Mouse (Mus musculus) liver, embryonic 14.5 days (tissue): ENCODE measurements around the gene Bend4. TPM values are rescaled to one million over a fixed set of nuclear protein-coding genes. Genes with fewer than 3 reads are reported as not detected.

ENCODE experiments used
- ATAC-seq: fragments of 200-750 bp; cut with Nextera tagmentation; 2 replicates; pipeline ENCODE4 v1.8.0; 2017; ENCODE audit warnings: moderate number of reproducible peaks, mild to moderate bottlenecking, moderate library complexity; ENCODE audit not compliant: insufficient read depth
- DNase-seq, 3 experiments: peaks; one replicate each; pipeline ENCODE4 v3.0.0-alpha.2; 2012 to 2013; ENCODE audit warnings: low read depth in 3 of 3, low spot score in 3 of 3
- H3K27ac ChIP-seq: fragments of 300-500 bp; sonication (generic); 2 replicates; pipeline ENCODE4 v1.5.1; 2014; ENCODE audit warnings: moderate library complexity, mild to moderate bottlenecking, control low read depth, inconsistent platforms
- H3K27me3 ChIP-seq: fragments of 300-500 bp; sonication (generic); 2 replicates; pipeline ENCODE4 v1.6.1; 2014; ENCODE audit warnings: mild to moderate bottlenecking, low read length, moderate library complexity; ENCODE audit not compliant: control insufficient read depth, insufficient read depth
- H3K36me3 ChIP-seq: fragments of 300-500 bp; sonication (generic); replicated peaks from 2 replicates; pipeline ENCODE4 v1.6.1; 2014; ENCODE audit warnings: low read depth; ENCODE audit not compliant: control insufficient read depth, insufficient read depth
- H3K4me1 ChIP-seq, 2 experiments: fragments of 200-500 bp in 1 of 2; fragments of 300-500 bp in 1 of 2; sonication (generic) in 1 of 2; replicated peaks; 2 replicates each; pipeline ENCODE4 v1.6.1; 2012 to 2014; ENCODE audit warnings: antibody characterized with exemption in 1 of 2, inconsistent platforms in 1 of 2, low read length in 1 of 2; ENCODE audit not compliant: control insufficient read depth in 2 of 2, insufficient read depth in 2 of 2
- H3K4me2 ChIP-seq: fragments of 300-500 bp; sonication (generic); 2 replicates; pipeline ENCODE4 v1.6.1; 2014; ENCODE audit warnings: low read depth, mild to moderate bottlenecking, control low read depth, moderate library complexity
- H3K4me3 ChIP-seq, 2 experiments: fragments of 200-500 bp in 1 of 2; fragments of 300-500 bp in 1 of 2; sonication (generic) in 1 of 2; 2 replicates each; pipeline ENCODE4 v1.5.1; 2012 to 2014; ENCODE audit warnings: low read depth in 2 of 2, low read length in 2 of 2, mild to moderate bottlenecking in 2 of 2, control low read depth in 1 of 2, inconsistent platforms in 1 of 2, moderate library complexity in 1 of 2; ENCODE audit not compliant: insufficient read depth in 1 of 2
- H3K9ac ChIP-seq: fragments of 300-500 bp; sonication (generic); replicated peaks from 2 replicates; pipeline ENCODE4 v1.6.1; 2014; ENCODE audit warnings: mild to moderate bottlenecking, control low read depth, moderate library complexity
- H3K9me3 ChIP-seq: fragments of 300-500 bp; sonication (generic); 2 replicates; pipeline ENCODE4 v1.6.1; 2016; ENCODE audit warnings: low read length, mixed read lengths; ENCODE audit not compliant: control insufficient read depth
- CTCF ChIP-seq: IDR thresholded peaks from 2 replicates; pipeline ENCODE4 v1.5.1; 2016; ENCODE audit warnings: antibody characterized with exemption, low read depth, control low read depth
- EP300 ChIP-seq: IDR thresholded peaks from 2 replicates; pipeline ENCODE4 v1.6.1; 2016; ENCODE audit warnings: antibody characterized with exemption, low read depth
- WGBS: fragments of 180-500 bp; shearing (Covaris S2); extraction: QIAGEN DNeasy Blood & Tissue Kit; methylation state at CpG from one replicate; pipeline ENCODE4 v1.1.7; 2014; ENCODE audit not compliant: insufficient replicate concordance; 5-methylcytosine and 5-hydroxymethylcytosine counted together
- polyA plus RNA-seq, 2 experiments: library from polyadenylated mRNA; depleted of rRNA in 1 of 2; stranded (reverse) in 1 of 2; unstranded in 1 of 2; fragments of >200 nt; fragmentation: Nextera tagmentation in 1 of 2; extraction: Ambion mirVana in 1 of 2; gene quantifications; 2 replicates each; pipeline versions ENCODE4 v1.2.1 to v1.2.3; 2012 to 2014

Gene Bend4
- polyA plus RNA-seq, 2 experiments: 0.27 to 0.50 TPM

GRCm38 (mm10) chr5:67463636-67464035 is 35.5 kb upstream of the Bend4 start:
- WGBS: 76% methylated on average over 9 of the region's 9 CpGs
- Histone ChIP-seq H3K27ac (no peak overlapping the region), H3K9me3 (no peaks in the 10 kb centered on the region), H3K9ac (no peak overlapping the region), H3K27me3 (no peaks in the 10 kb centered on the region), H3K4me2 (no peak overlapping the region), H3K4me3 (no peak overlapping the region), H3K36me3 (no peaks in the 10 kb centered on the region), H3K4me1 (no peaks in the 10 kb centered on the region)
- DNase-seq: peak in 2 of 3 experiments; percentile 50 to 53
- no peak for ATAC-seq
- TF ChIP-seq CTCF: no peak
- no peak for TF ChIP-seq EP300

GRCm38 (mm10) chr5:67462331-67462730 is 34.2 kb upstream of the Bend4 start:
- Histone ChIP-seq H3K9ac (no peak overlapping the region), H3K4me3 (no peak overlapping the region), H3K4me2 (no peak overlapping the region), H3K9me3 (no peaks in the 10 kb centered on the region), H3K4me1 (no peaks in the 10 kb centered on the region), H3K27me3 (no peaks in the 10 kb centered on the region), H3K27ac (no peak overlapping the region), H3K36me3 (no peaks in the 10 kb centered on the region)
- no peak for TF ChIP-seq CTCF
- no peak for TF ChIP-seq EP300
- 57% methylated on average over 4 of the region's 4 CpGs for WGBS
- ATAC-seq (no peak), DNase-seq (no peak)

- DNase-seq (no peak), ATAC-seq (no peak)
- H3K36me3 ChIP-seq: no peaks in the 10 kb centered on the region
- 49% methylated on average over 4 of the region's 4 CpGs for WGBS
- H3K4me1 ChIP-seq: no peaks in the 10 kb centered on the region
- no peaks in the 10 kb centered on the region for H3K27me3 ChIP-seq
- H3K4me2 ChIP-seq: no peak overlapping the region
- TF ChIP-seq CTCF: no peak
- no peak for TF ChIP-seq EP300
- H3K27ac ChIP-seq: no peak overlapping the region
- no peak overlapping the region for H3K9ac ChIP-seq
- no peak overlapping the region for H3K4me3 ChIP-seq
- H3K9me3 ChIP-seq: no peaks in the 10 kb centered on the region
These were observed 28.7 kb upstream of the Bend4 start for GRCm38 (mm10) chr5:67456841-67457240.

GRCm38 (mm10) chr5:67454282-67454681 is 26.2 kb upstream of the Bend4 start:
- Histone ChIP-seq H3K9ac (no peak overlapping the region), H3K4me2 (no peak overlapping the region), H3K27me3 (no peaks in the 10 kb centered on the region), H3K9me3 (no peaks in the 10 kb centered on the region), H3K4me3 (no peak overlapping the region), H3K36me3 (no peaks in the 10 kb centered on the region), H3K27ac (no peak overlapping the region), H3K4me1 (0 out of 4 replicates have a peak, but pooled peaks cover 0 to 1% of the 10 kb centered on the region in 2 experiments)
- ATAC-seq (no peak), DNase-seq (no peak)
- 64% methylated on average over 1 of the region's 1 CpGs for WGBS
- TF ChIP-seq EP300 (no peak), CTCF (no peak)

GRCm38 (mm10) chr5:67449957-67450630 is 22.0 kb upstream of the Bend4 start:
- WGBS: 44% methylated on average over 21 of the region's 21 CpGs
- Histone ChIP-seq H3K27ac (no peak overlapping the region), H3K4me3 (no peak overlapping the region), H3K9ac (no peak overlapping the region), H3K36me3 (no peaks in the 10 kb centered on the region), H3K4me2 (no peak overlapping the region), H3K4me1 (peaks cover 0 to 8% of the 10 kb centered on the region in 2 experiments; a peak in 1 of 4 replicates), H3K9me3 (no peaks in the 10 kb centered on the region), H3K27me3 (no peaks in the 10 kb centered on the region)
- TF ChIP-seq EP300: no peak
- TF ChIP-seq CTCF: no peak
- ATAC-seq (no peak), DNase-seq (no peak)
